Mouse (Mus musculus) right cerebral cortex, postnatal 10 days (tissue): ENCODE measurements around the gene Chit1.

Experiments used
- DNase-seq, 2 experiments: peaks; one replicate each; pipeline ENCODE4 v3.0.0; 2021; ENCODE audit warnings: low spot score in 2 of 2

Chit1 gene

GRCm38 (mm10) chr1:134098726-134099515 lies 12.1 kb upstream of the Chit1 start:
- peak; percentile 69 to 84 for DNase-seq

GRCm38 (mm10) chr1:134099516-134100235 lies 11.4 kb upstream of the Chit1 start:
- no peak for DNase-seq

DNA sequence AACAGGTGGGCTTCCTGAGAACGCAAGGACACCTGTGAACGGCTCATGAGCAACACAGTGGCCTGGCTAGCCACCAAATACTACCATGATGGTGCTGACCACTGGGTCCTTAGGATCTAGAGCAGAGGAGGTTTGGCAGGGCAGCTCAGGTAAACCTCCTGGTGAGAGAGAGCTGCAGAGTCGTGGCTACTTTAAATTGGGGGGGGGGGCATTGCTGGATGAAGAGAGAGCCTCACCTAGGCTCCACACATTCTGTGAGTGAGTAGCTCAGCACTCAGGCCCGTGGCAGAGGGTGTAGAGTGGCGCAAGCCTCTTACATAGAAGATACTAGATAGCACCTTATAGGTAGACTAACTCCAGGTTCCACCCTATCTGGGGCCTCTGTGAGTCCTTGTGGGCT lies 10.6 kb upstream of the Chit1 start:
- no peak for DNase-seq

GRCm38 (mm10) chr1:134100928-134101327 lies 10.1 kb upstream of the Chit1 start:
- no peak for DNase-seq

- no peak for DNase-seq
These were observed 9.4 kb upstream of the Chit1 start for GRCm38 (mm10) chr1:134101593-134101992.

GRCm38 (mm10) chr1:134103861-134104260 lies 7.2 kb upstream of the Chit1 start:
- DNase-seq = no peak

GRCm38 (mm10) chr1:134105043-134105763 lies 5.8 kb upstream of the Chit1 start:
- DNase-seq = no peak

DNA sequence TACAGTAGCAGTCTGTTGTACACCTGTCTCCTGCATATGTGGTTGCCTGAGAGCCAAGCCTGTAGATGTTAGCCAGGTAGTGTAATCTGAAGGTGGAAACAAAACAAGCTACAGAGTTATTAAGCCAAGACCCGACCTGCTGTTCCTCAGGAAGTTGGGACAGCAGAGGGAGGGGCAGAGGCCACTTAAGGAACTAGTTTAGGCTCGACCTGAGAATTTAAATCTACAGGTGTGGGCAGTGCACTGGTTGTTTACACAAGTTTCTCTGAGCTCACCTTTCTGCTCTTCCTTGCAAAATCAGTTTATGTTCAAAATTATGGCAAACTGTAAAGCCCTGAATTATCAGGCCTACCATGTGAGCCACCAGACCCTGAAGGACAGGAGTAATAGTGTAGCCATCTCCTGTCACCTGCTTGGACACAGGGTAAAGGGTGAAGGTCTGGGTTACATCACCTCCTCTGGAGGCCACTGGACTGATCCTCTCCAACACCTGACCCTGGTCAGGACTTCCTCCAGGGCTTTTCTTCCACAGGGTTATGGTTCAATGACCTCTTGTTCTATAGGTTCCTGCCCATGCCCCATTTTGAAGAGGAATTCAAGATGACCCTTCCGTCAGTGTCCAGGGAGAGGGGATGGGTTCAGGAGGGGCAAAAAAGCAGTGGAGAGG lies 5.1 kb upstream of the Chit1 start:
- no peak for DNase-seq

DNA sequence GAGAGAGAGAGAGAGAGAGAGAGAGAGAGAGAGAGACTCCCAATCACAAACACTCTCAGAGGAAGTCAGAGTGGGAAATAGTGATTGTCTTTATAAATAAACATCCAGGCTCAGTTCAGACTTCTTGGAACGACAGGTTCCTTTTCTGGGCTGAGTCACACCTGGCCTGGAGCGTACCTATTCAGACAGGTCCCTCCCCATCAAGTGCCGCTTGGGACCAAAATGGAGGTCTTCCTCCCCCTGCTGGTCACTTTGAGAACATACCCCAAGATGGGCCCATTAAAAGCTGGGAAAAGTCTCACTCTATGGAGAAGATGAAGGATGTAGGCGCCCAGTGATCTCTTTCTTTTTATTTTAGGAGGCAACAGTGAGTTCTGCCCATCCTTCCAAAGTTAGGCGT lies 4.3 kb upstream of the Chit1 start:
- peak in 1 of 2 experiments; percentile 62 for DNase-seq

DNA sequence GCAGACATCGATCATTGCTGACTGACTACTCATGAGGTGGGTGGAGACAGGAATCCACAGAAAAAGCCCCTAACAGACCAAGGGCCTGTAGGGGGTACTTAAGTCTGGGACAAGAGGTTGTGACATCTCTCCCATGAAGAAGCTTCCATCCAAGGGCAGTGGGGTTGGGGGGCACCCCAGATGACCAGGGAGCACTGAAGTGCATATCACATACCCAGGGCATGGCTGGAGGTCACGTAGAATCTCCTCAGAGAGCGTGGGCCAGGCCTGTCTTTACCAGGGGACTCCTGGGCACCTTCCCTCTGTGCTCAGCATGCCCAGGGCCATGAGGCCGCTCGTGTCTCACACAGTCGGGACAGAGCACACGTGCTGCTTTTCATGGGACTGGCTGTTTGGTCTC lies 3.3 kb upstream of the Chit1 start:
- no peak for DNase-seq

- no peak for DNase-seq
These were observed 1.0 kb upstream of the Chit1 start for GRCm38 (mm10) chr1:134110015-134110414.

DNA sequence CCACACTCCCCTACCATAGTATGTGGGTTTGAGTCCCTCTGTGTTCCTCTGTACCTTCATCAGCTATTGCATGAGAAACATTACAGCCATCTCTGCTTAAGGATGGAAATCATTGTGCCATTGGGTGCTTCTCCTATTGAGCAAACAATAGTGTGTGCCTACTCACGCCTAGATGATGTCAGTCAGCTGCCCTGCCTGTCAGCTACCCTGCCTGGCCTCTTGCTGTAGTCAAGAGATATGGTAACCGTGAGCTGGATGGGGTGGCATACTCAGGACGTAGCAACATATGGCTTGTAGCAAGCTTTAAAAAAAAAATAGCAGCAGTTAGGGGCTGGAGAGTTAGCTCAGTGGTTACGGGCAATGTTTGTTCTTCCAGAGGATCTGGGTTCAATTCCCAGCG lies 593 bp upstream of the Chit1 start:
- no peak for DNase-seq

DNA sequence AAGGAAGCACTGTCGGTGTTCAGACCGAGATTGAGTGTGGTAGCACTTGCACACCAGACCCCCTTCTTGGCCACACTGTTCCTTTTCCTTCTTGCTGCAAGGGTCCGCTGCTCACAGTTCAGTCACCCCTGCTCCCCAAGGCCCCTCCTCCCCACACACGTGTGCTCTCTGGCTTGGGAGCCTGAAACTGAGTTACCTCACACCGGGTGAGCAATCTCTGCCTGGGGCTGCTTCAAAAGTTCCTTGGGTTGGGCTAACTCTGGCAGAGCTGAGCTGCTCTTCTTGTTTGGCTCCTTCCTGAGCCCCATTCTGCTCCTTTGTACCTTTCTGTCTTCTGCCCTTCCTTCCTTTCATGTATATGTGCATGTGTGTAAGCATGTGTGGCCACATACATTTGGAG lies 2.5 kb downstream of the Chit1 start:
- DNase-seq = peak in 1 of 2 experiments; percentile 17

- DNase-seq = peak in 1 of 2 experiments; percentile 12
These were observed 3.0 kb downstream of the Chit1 start for GRCm38 (mm10) chr1:134114018-134114417.

DNA sequence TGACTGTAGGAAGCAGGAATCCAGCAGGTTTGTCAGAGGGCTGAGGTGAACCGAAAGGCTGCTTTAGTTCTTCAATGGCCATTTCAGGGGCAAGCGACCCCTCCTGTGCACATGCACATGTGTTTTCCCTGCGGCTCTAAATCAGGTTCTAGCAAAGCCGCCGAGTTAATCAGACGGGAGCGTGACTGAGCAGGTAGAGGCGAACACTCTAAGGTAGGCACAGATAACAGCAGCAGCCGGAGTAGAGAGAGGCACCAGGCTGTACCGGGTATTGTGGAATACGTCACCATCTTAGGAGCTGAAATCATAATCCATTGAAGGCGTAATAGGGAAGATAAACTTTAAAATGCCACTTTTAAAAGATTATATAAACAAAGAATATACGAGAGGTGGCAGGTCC lies 3.7 kb downstream of the Chit1 start:
- DNase-seq = peak in 1 of 2 experiments; percentile 19

DNA sequence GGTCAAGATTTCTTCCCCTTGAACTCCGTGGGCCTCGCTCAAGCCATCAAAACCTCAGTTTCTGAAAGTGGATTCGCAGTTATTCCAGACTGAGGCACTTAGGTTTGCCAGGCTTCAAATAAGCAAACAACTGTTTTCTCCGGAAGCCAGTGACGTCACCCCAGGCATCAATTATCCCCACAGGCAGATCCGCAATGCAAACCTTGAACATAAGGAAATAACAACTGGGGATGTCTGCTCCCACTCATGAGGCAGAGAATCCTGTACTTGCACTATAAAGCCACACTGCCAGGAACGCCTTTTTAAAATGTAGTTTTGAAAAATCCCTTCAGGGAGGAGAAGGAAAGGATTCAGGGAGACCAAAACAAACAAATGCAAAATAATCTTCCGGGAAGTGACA lies 4.4 kb downstream of the Chit1 start:
- DNase-seq = no peak

DNA sequence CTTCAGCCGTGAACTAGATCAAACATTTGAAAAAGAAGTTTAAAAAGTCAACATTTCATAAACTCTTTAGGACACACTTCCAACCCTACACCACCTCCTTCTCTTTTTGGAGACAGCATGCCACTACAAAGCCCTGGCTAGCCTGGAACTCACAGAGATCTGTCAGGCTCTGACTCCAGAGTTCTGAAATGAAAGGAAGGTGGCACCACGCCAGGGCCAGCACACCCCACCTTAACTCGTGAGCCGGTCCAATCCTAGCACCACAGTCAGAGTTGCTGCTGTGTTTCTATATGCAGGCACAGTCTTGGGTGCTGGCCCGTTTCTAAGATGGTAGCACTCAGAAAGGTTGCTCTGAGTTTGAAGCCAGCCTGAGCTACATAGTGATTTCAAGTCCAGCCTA lies 6.1 kb downstream of the Chit1 start:
- peak in 1 of 2 experiments; percentile 27 for DNase-seq

- peak; percentile 91 to 94 for DNase-seq
These were observed 9.1 kb downstream of the Chit1 start for GRCm38 (mm10) chr1:134120179-134120578.

DNA sequence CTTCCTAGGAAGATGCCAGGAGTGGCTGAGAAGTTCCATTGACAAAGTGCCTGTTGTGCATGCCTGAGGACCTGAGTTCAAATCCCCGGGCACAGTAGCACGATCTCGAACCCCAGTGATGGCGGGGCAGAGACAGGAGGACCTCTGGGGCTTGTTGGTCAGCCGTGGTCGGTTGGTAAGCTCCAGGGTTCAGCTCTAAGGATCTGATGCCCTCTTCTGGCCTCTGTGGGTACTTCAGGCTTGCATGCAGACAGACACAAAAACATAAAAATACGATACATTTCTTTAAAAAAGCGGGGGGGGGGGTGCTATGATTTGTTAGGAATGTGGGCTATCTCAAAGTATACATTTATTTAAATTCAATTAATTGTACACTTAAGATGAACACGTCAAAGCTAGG lies 11.2 kb downstream of the Chit1 start:
- no peak for DNase-seq

GRCm38 (mm10) chr1:134133316-134133715 lies 22.3 kb downstream of the Chit1 start:
- DNase-seq = no peak

DNA sequence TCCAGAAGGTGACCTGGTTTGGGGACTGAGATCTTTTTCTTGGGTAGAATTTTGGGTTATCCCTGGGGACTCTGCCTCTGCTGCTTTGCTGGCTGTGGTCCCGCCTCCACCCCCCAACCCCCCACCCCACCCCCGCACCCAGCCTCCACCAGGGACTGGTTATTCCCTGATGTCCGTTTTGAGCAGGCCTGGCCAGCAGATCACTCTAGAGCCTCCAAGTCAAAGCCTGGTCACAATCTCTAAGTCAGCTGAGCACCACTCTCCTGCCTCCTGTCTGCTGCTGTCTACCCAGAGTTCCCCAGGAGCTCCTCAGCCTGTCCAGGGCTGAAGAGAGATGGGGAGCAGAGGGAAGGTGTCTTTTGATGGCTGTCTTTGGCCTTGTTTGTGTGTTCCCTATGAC lies 25.3 kb downstream of the Chit1 start:
- no peak for DNase-seq

DNA sequence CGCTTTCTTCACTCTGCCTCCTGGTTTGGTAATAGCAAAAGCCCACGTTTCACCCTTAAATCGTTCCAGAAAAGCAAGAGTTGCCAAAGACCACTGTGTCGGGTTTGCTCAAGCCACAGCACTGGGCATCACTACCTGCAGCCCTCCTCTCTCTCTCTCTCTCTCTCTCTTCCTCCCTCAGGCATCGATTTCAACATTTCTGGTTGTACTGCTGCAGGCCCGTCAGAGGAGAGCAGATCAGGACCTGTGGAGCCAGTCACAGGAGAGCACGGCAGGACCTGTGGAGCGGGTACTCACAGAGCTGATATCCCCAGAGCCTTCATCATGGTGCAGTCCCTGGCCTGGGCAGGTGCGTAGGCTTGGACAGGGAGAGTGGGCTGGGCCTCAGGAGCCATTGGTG lies 27.4 kb downstream of the Chit1 start:
- DNase-seq = no peak
